Mouse (Mus musculus): ENCODE results near the gene Ube2f.

DNA sequence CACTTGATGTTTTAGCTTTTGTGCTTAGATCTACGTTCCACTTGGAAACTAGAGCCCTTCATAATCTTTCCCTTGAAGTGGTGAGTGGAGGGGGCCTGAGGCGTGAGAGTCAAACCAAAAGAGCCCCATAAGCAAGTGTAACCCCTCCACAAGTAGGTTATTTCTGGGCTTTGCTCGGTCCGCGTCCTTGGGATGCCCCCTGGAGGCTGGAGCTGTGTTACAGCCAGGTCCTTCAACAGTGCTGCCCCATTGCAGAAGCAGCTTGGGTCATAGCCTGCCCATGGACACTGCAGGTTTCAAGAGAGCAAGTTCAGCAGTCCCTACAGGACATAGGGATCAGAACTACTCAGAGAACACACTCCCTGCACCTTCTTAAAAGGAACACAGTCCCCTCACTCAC is 11.0 kb upstream of the Ube2f start:
- TF ChIP-seq CTCF (IDR thresholded peaks at IDR 0.05; ENCODE audit: low read depth, low read length) (no peak), GATA1 (IDR thresholded peaks at IDR 0.05; ENCODE audit: borderline replicate concordance, low read length) (no peak), POLR2AphosphoS5 (IDR thresholded peaks at IDR 0.05; ENCODE audit: insufficient replicate concordance, low read depth, low read length) (no peak), TAL1 (conservative IDR thresholded peaks at IDR 0.05; ENCODE audit: low read depth, low read length) (no peak), GATA2 (IDR thresholded peaks at IDR 0.05; ENCODE audit: borderline replicate concordance, low read depth, low read length) (no peak)
